In genomic region chr5:144585100-144585499, GRCm38 (mm10) we compare ENCODE assay signal across 39 mouse cellular contexts. TPM values are rescaled to one million over a fixed set of nuclear protein-coding genes. Genes with fewer than 3 reads are reported as not detected.
A peak's percentile ranks its signal among the peaks of the same experiment; 100 is the strongest.
DNase-seq lines count a peak whose midpoint lies in the region; ATAC-seq lines count a peak whose summit lies in the region.
"Had no signal": no experiment of that assay in that cellular context is flagged by ENCODE, and none has a peak within 500 bp of the region (broad histone marks: within the 10 kb centered on the region; RNA-seq: fewer than 3 reads in every experiment).

No protein-coding gene starts in this region.

- H3K4me3 ChIP-seq in embryonic facial prominence, embryonic 10.5 days, result no peak overlapping the region
- H3K4me3 ChIP-seq: embryonic facial prominence, embryonic 15.5 days; forebrain, embryonic 12.5 days; gastrocnemius, adult 2 months; heart, adult 2 months; heart, embryonic 12.5 days; layer of hippocampus, adult 2 months; limb, embryonic 10.5 days; limb, embryonic 15.5 days; liver, embryonic 13.5 days; megakaryocyte, embryonic 14.5 days; midbrain, embryonic 12.5 days; myocyte; neural tube, embryonic 12.5 days had no signal

- no peaks in the 10 kb centered on the region for H3K27me3 ChIP-seq in embryonic facial prominence, embryonic 10.5 days (replicated peaks; ENCODE audit: low read depth, poor library complexity, severe bottlenecking)
- H3K27me3 ChIP-seq: CH12.LX; embryonic facial prominence, embryonic 15.5 days; forebrain, embryonic 12.5 days; heart, embryonic 12.5 days; limb, embryonic 15.5 days; liver, embryonic 13.5 days; megakaryocyte, embryonic 14.5 days; midbrain, embryonic 12.5 days; neural tube, embryonic 12.5 days had no signal

- H3K4me1 ChIP-seq in embryonic facial prominence, embryonic 10.5 days, result no peaks in the 10 kb centered on the region
- H3K4me1 ChIP-seq: embryonic facial prominence, embryonic 15.5 days; forebrain, embryonic 12.5 days; heart, embryonic 12.5 days; limb, embryonic 10.5 days; limb, embryonic 15.5 days; liver, embryonic 13.5 days; megakaryocyte, embryonic 14.5 days; midbrain, embryonic 12.5 days; neural tube, embryonic 12.5 days had no signal

- intact Hi-C loops in left cerebral cortex, postnatal 10 days (cut with DNase I), result no loop called here

- H3K9me3 ChIP-seq in embryonic facial prominence, embryonic 10.5 days, result peaks cover 25% of the 10 kb centered on the region; the same call in 1 of the 2 replicates
- H3K9me3 ChIP-seq: embryonic facial prominence, embryonic 15.5 days; limb, embryonic 10.5 days; limb, embryonic 15.5 days had no signal

- H3K36me3 ChIP-seq in embryonic facial prominence, embryonic 10.5 days (replicated peaks), result no peaks in the 10 kb centered on the region
- H3K36me3 ChIP-seq: embryonic facial prominence, embryonic 15.5 days; forebrain, embryonic 12.5 days; heart, embryonic 12.5 days; limb, embryonic 10.5 days; limb, embryonic 15.5 days; liver, embryonic 13.5 days; midbrain, embryonic 12.5 days; neural tube, embryonic 12.5 days had no signal

- 91% methylated on average over 5 of the region's 5 CpGs for WGBS in embryonic facial prominence, embryonic 10.5 days

- ATAC-seq in frontal cortex, adult (ENCODE audit: low TSS enrichment), result peak; percentile 73
- ATAC-seq: activated CD4-positive, CD25-positive, alpha-beta regulatory T cell, adult 4 months; forebrain, postnatal 0 days; inflammation-experienced regulatory T-cells, adult 6 months; lung, postnatal 0 days had no signal

- H3K27ac ChIP-seq in embryonic facial prominence, embryonic 10.5 days (replicated peaks), result no peak overlapping the region
- H3K27ac ChIP-seq: embryonic facial prominence, embryonic 15.5 days; forebrain, embryonic 12.5 days; gastrocnemius, adult 2 months; heart, adult 2 months; hindbrain, embryonic 14.5 days; layer of hippocampus, adult 2 months; limb, embryonic 10.5 days; limb, embryonic 15.5 days; liver, embryonic 13.5 days; midbrain, embryonic 12.5 days; neural tube, embryonic 12.5 days had no signal

- no peak for DNase-seq in frontal cortex, postnatal 10 days (ENCODE audit: low spot score in 2 of 2)
- DNase-seq in left cerebral cortex, adult 18-20 months (ENCODE audit: low spot score in 2 of 2), result peak; percentile 25 to 48
- no peak for DNase-seq in left cerebral cortex, postnatal 10 days (ENCODE audit: extremely low spot score in 1 of 2, low spot score in 2 of 2)
- DNase-seq in right cerebral cortex, postnatal 25 days, result peak; percentile 32
- no peak for DNase-seq in right cerebral cortex, postnatal 4 days
- DNase-seq in embryonic facial prominence, embryonic 10.5 days (ENCODE audit: low spot score), result no peak
- DNase-seq: adrenal gland, adult 2 months; adrenal gland, postnatal 36 days; cerebellum, adult 2 months; cerebellum, postnatal 14 days; forebrain, postnatal 0 days; gastrocnemius, adult 2 months; gastrocnemius, postnatal 36 days; heart, adult 2 months; kidney, adult 11 months; kidney, postnatal 14 days; liver, embryonic 13.5 days; lung, adult 18-20 months; lung, postnatal 4 days; thymus, postnatal 14 days had no signal

RNA-seq across cellular contexts. Expression of gene Nptx2, which starts 39.4 kb away (rescaled TPM):
- total RNA-seq in left cerebral cortex, adult 18-20 months (2021), result 100 to 1,000 TPM in 1 of 2 experiments, 10 to 100 TPM in 1; 87.1 to 143 TPM
- total RNA-seq in left cerebral cortex, postnatal 10 days (2021), result 10 to 100 TPM; 30.5 to 33.5 TPM
- polyA plus RNA-seq in embryonic facial prominence, embryonic 10.5 days (2016; fragmentation: Nextera tagmentation; extraction: Ambion mirVana), result 0.77 and 1.1 TPM in 2 replicates
- total RNA-seq: CH12.LX; gastrocnemius, adult 2 months; gastrocnemius, postnatal 36 days; hematopoietic stem cell, adult 5-6 weeks had no signal
- polyA plus RNA-seq: activated CD4-positive, CD25-positive, alpha-beta regulatory T cell, adult 4 months; C2C12; heart, postnatal 0 days; inflammation-experienced regulatory T-cells, adult 6 months; myocyte had no signal

Comparison
In these comparisons a context has a peak if more than half of its experiments do, and no peak if none do; other contexts are left out.
1. DNase-seq: peak in left cerebral cortex, adult 18-20 months (2 of 2) and right cerebral cortex, postnatal 25 days (single experiment); none in frontal cortex, postnatal 10 days (0 of 2), left cerebral cortex, postnatal 10 days (0 of 2), right cerebral cortex, postnatal 4 days (single experiment) and embryonic facial prominence, embryonic 10.5 days (single experiment).